Mouse (Mus musculus) hematopoietic stem cell, adult 5-6 weeks (primary cell): Measurements from ENCODE around the gene Mex3a. TPM values are rescaled to one million over a fixed set of nuclear protein-coding genes. Genes with fewer than 3 reads are reported as not detected.
"Not testable (repeated sequence)": the region's sequence is repeated elsewhere in the genome, so short reads cannot be mapped to it uniquely, and the experiment has no call there.

Experiments used
- ATAC-seq, 2 experiments: fragments of 125-278 bp in 1 of 2; replicated peaks in 1 of 2; 2 replicates each; pipeline ENCODE4 v1.8.0; 2016 to 2017; ENCODE audit warnings: inconsistent platforms in 2 of 2, mild to moderate bottlenecking in 2 of 2, moderate number of reproducible peaks in 2 of 2, low read depth in 1 of 2, moderate TSS enrichment in 1 of 2; ENCODE audit not compliant: low FRiP score in 2 of 2, poor library complexity in 2 of 2, severe bottlenecking in 2 of 2, insufficient read depth in 1 of 2, low TSS enrichment in 1 of 2
- total RNA-seq: library from RNA; stranded (forward); fragments of 172-1452, 232-1000 nt; gene quantifications from 2 replicates; pipeline ENCODE4 v1.2.3, GENCODE M21; 2017

Gene Mex3a
- total RNA-seq, 1 experiment from 2014 or later = 17.8 TPM

GRCm38 (mm10) chr3:88572835-88573234, 40.6 kb downstream of the Mex3a start:
- no peak for ATAC-seq

- no peak for ATAC-seq
These were observed 41.6 kb downstream of the Mex3a start for GRCm38 (mm10) chr3:88573810-88574209.

GRCm38 (mm10) chr3:88575540-88575939, 43.3 kb downstream of the Mex3a start, which contains the start of gene Ssr2:
Ssr2 (plus strand) TSS chr3:88575876.
- ATAC-seq = no peak

- not testable (repeated sequence) for ATAC-seq
These were observed 45.7 kb downstream of the Mex3a start for GRCm38 (mm10) chr3:88577846-88578245.

- no peak for ATAC-seq
These were observed 46.6 kb downstream of the Mex3a start for GRCm38 (mm10) chr3:88578498-88579424.

- ATAC-seq = peak; percentile 74 to 93
These were observed 47.4 kb downstream of the Mex3a start for GRCm38 (mm10) chr3:88579454-88580117.

GRCm38 (mm10) chr3:88585769-88586168, 53.6 kb downstream of the Mex3a start:
- no peak for ATAC-seq

GRCm38 (mm10) chr3:88586640-88587039, 54.4 kb downstream of the Mex3a start:
- no peak for ATAC-seq

- no peak for ATAC-seq
These were observed 58.1 kb downstream of the Mex3a start for GRCm38 (mm10) chr3:88590246-88590645.

Other genes with a start within 250 kb of the Mex3a start
- not detected in 2 replicates for gene Gm38392, start 245.2 kb upstream of the Mex3a start, total RNA-seq
- gene Tsacc, start 235.4 kb upstream of the Mex3a start, total RNA-seq = 1.6 and 6.4 TPM in 2 replicates
- 355 and 372 TPM in 2 replicates for gene Cct3, start 235.3 kb upstream of the Mex3a start, total RNA-seq
- gene Glmp, start 207.4 kb upstream of the Mex3a start, total RNA-seq = 10.3 and 28.6 TPM in 2 replicates
- 0.94 and 1.2 TPM in 2 replicates for gene Tmem79, start 196.2 kb upstream of the Mex3a start, total RNA-seq
- 53.1 and 53.7 TPM in 2 replicates for gene Smg5, start 196.1 kb upstream of the Mex3a start, total RNA-seq
- not detected in 2 replicates for gene Paqr6, start 167.8 kb upstream of the Mex3a start, total RNA-seq
- gene Bglap3, start 159.7 kb upstream of the Mex3a start, total RNA-seq = not detected in 2 replicates
- gene Bglap2, start 153.7 kb upstream of the Mex3a start, total RNA-seq = not detected in 2 replicates
- not detected in 2 replicates for gene Bglap, start 147.9 kb upstream of the Mex3a start, total RNA-seq
- 60.8 and 97.2 TPM in 2 replicates for gene Pmf1, start 122.1 kb upstream of the Mex3a start, total RNA-seq
- 11.5 and 15.6 TPM in 2 replicates for gene Slc25a44, start 107.3 kb upstream of the Mex3a start, total RNA-seq
- 4.3 and 18.6 TPM in 2 replicates for gene Sema4a, start 71.2 kb upstream of the Mex3a start, total RNA-seq
- 7.1 and 21.5 TPM in 2 replicates for gene Lmna, start 22.4 kb upstream of the Mex3a start, total RNA-seq
- gene Rab25, start 15.9 kb downstream of the Mex3a start, total RNA-seq = not detected in 2 replicates
- 51.2 and 54.4 TPM in 2 replicates for gene Lamtor2, start 20.7 kb downstream of the Mex3a start, total RNA-seq
- 30.4 and 49.8 TPM in 2 replicates for gene Ubqln4, start 21.4 kb downstream of the Mex3a start, total RNA-seq
- gene Ssr2, start 43.5 kb downstream of the Mex3a start, total RNA-seq = 106 and 110 TPM in 2 replicates
- gene Arhgef2, start 73.6 kb downstream of the Mex3a start, total RNA-seq = 118 and 149 TPM in 2 replicates
- gene Rxfp4, start 120.7 kb downstream of the Mex3a start, total RNA-seq = not detected in 2 replicates
- 60.0 and 90.2 TPM in 2 replicates for gene Khdc4, start 153.4 kb downstream of the Mex3a start, total RNA-seq
- 30.8 and 37.7 TPM in 2 replicates for gene Rit1, start 184.4 kb downstream of the Mex3a start, total RNA-seq
- gene Syt11, start 242.8 kb downstream of the Mex3a start, total RNA-seq = 4.0 and 4.1 TPM in 2 replicates